Mouse (Mus musculus): ENCODE data around the gene Pdhx.

DNA sequence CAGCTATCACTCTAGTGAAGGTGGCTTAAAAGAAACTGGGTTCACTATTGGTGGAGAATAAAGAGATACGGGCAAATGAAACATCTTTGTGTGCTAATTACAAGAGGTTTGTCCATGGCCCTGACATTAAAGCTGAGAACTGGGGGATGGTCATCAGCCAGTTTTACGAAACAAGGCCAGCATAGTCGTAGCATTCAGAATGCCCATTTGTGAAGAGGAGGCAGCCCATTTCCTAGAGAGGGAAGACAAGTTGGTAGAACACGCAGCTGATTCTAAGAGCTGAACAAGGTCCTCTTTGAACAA lies 85.7 kb downstream of the Pdhx start:
- TF ChIP-seq POLR2A (IDR thresholded peaks at IDR 0.05; ENCODE audit: borderline replicate concordance, extremely low read depth, insufficient read depth, insufficient read length, poor library complexity, severe bottlenecking), result no peak
- no peak for TF ChIP-seq CTCF (IDR thresholded peaks at IDR 0.05; ENCODE audit: borderline replicate concordance, extremely low read depth, insufficient read depth, insufficient read length)
